Mouse (Mus musculus): ENCODE measurements around the gene Gm13124. TPM values are rescaled to one million over a fixed set of nuclear protein-coding genes. Genes with fewer than 3 reads are reported as not detected.

Gene Gm13124
- polyA plus RNA-seq, 1 experiment from 2014 or later, result not detected

GRCm38 (mm10) chr4:144506518-144506917, 58.4 kb downstream of the Gm13124 start:
- H3K27ac ChIP-seq, result no peak overlapping the region
- peaks cover 9% of the 10 kb centered on the region; the same call in 1 of the 2 replicates for H3K9me3 ChIP-seq (replicated peaks)
- ATAC-seq (ENCODE audit: low read depth) (no peak), DNase-seq (no peak)
- no peaks in the 10 kb centered on the region for H3K36me3 ChIP-seq
- no peaks in the 10 kb centered on the region for H3K27me3 ChIP-seq
- no peaks in the 10 kb centered on the region for H3K4me1 ChIP-seq (replicated peaks)
- WGBS (ENCODE audit: insufficient replicate concordance), result 41% methylated on average over 1 of the region's 1 CpGs
- no peak overlapping the region for H3K9ac ChIP-seq
- H3K4me3 ChIP-seq (replicated peaks), result no peak overlapping the region
- no peak overlapping the region for H3K4me2 ChIP-seq

Other genes with a start within 250 kb of the Gm13124 start
- gene Gm13128, start 234.9 kb downstream of the Gm13124 start, polyA plus RNA-seq (2015; fragmentation: Nextera tagmentation; extraction: Ambion mirVana), result not detected in 2 replicates
- not detected in 2 replicates for gene Gm13119, start 207.2 kb downstream of the Gm13124 start, polyA plus RNA-seq (2015; fragmentation: Nextera tagmentation; extraction: Ambion mirVana)
- not detected in 2 replicates for gene Pramef20, start 187.2 kb downstream of the Gm13124 start, polyA plus RNA-seq (2015; fragmentation: Nextera tagmentation; extraction: Ambion mirVana)
- gene Pramef12, start 156.7 kb downstream of the Gm13124 start, polyA plus RNA-seq (2015; fragmentation: Nextera tagmentation; extraction: Ambion mirVana), result not detected in 2 replicates
- gene 1700012P22Rik, start 126.4 kb downstream of the Gm13124 start, polyA plus RNA-seq (2015; fragmentation: Nextera tagmentation; extraction: Ambion mirVana), result not detected in 2 replicates
- not detected in 2 replicates for gene Gm9944, start 111.8 kb downstream of the Gm13124 start, polyA plus RNA-seq (2015; fragmentation: Nextera tagmentation; extraction: Ambion mirVana)
- gene Aadacl3, start 101.4 kb downstream of the Gm13124 start, polyA plus RNA-seq (2015; fragmentation: Nextera tagmentation; extraction: Ambion mirVana), result not detected in 2 replicates
- gene 9430007A20Rik, start 45.3 kb downstream of the Gm13124 start, polyA plus RNA-seq (2015; fragmentation: Nextera tagmentation; extraction: Ambion mirVana), result not detected in 2 replicates
- gene Aadacl4, start 48.6 kb upstream of the Gm13124 start, polyA plus RNA-seq (2015; fragmentation: Nextera tagmentation; extraction: Ambion mirVana), result not detected in 2 replicates
- gene Gm436, start 121.2 kb upstream of the Gm13124 start, polyA plus RNA-seq (2015; fragmentation: Nextera tagmentation; extraction: Ambion mirVana), result not detected in 2 replicates
- gene Gm13178, start 156.3 kb upstream of the Gm13124 start, polyA plus RNA-seq (2015; fragmentation: Nextera tagmentation; extraction: Ambion mirVana), result not detected in 2 replicates
- gene Gm438, start 221.4 kb upstream of the Gm13124 start, polyA plus RNA-seq (2015; fragmentation: Nextera tagmentation; extraction: Ambion mirVana), result not detected in 2 replicates